Mouse (Mus musculus): ENCODE measurements around the gene Olfr231. TPM values are rescaled to one million over a fixed set of nuclear protein-coding genes. Genes with fewer than 3 reads are reported as not detected.

The Olfr231 gene
- not detected for total RNA-seq (2023)

GRCm38 (mm10) chr1:174121062-174121461 is at the start of gene Olfr231:
Gene Olfr231 (minus strand): TSS chr1:174121162.

DNA sequence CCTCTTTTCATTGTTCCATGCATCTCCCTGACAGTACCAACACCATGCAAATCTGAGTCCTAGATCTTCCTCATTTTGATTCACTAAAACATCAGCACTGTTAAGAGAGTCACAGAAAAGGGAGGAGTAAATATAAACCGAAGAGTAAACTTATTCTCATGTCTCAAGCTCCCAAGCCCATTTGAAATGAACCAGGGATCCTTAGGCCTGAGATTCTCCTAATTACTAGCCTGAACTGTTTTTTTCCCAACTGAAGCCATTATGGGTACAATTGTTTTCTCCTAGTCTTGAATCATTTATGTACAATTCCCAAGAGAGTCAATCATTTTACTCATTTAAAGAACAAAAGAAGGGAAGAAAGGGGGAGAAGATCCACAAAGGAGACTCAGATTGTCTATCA is 34.4 kb upstream of the Olfr231 start, which contains the start of gene Olfr420:
Olfr420 (plus strand) TSS at position 301 of the 400 bp plus-strand sequence.

GRCm38 (mm10) chr1:174131217-174131616 is 10.3 kb upstream of the Olfr231 start, which contains the start of gene Olfr424:
Gene Olfr424 (plus strand): TSS chr1:174131517.

DNA sequence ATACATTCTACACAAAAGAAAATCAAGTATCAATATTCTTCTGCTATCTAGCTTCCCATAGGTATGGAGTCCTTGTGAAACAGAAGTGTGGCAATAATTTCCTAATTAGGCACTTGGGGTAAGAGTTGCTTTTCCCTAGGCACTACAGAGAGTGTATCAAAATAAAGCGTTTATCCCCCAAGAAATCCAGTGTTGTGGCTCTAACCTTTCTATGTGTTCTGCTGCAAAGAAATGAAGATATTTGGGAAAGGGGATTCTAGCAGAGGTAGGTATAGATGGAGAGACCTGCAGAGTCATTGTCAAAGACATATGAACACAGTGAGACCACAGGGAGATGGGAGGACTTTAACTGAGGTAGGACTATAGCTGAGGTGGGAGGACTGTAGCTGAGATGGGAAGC is 24.4 kb downstream of the Olfr231 start, which contains the start of gene Olfr427:
Olfr427 (plus strand) TSS at position 301 of the 400 bp plus-strand sequence.

GRCm38 (mm10) chr1:174084031-174084430 is 36.9 kb downstream of the Olfr231 start, which contains the start of gene Olfr429:
Gene Olfr429 (plus strand): TSS chr1:174084331.

GRCm38 (mm10) chr1:174066305-174066704 is 54.7 kb downstream of the Olfr231 start, which contains the start of gene Olfr430:
Gene Olfr430 (plus strand): TSS chr1:174066605.

Other genes starting within 250 kb of the Olfr231 start
- gene Ifi211, start 208.1 kb downstream of the Olfr231 start, total RNA-seq (2023): 10 to 100 TPM; 16.9 to 21.0 TPM
- gene Mndal, start 178.7 kb downstream of the Olfr231 start, total RNA-seq (2023): 10 to 100 TPM; 46.7 to 63.9 TPM
- 10 to 100 TPM; 27.7 to 44.0 TPM for gene Ifi203, start 178.5 kb downstream of the Olfr231 start, total RNA-seq (2023)
- not detected for gene Ifi202b, start 138.4 kb downstream of the Olfr231 start, total RNA-seq (2023)
- 1 to 10 TPM; 5.3 to 5.8 TPM for gene Ifi205, start 89.4 kb downstream of the Olfr231 start, total RNA-seq (2023)
- gene Olfr433, start 80.5 kb downstream of the Olfr231 start, total RNA-seq (2023): not detected
- not detected for gene Olfr432, start 72.0 kb downstream of the Olfr231 start, total RNA-seq (2023)
- not detected for gene Olfr430, start 54.6 kb downstream of the Olfr231 start, total RNA-seq (2023)
- not detected for gene Olfr429, start 36.8 kb downstream of the Olfr231 start, total RNA-seq (2023)
- not detected for gene Olfr427, start 24.3 kb downstream of the Olfr231 start, total RNA-seq (2023)
- not detected for gene Olfr424, start 10.4 kb upstream of the Olfr231 start, total RNA-seq (2023)
- gene Olfr420, start 34.5 kb upstream of the Olfr231 start, total RNA-seq (2023): not detected
- gene Spta1, start 51.6 kb upstream of the Olfr231 start, total RNA-seq (2023): 10 to 100 TPM in 1 of 2 experiments, 1 to 10 TPM in 1; 3.8 to 12.3 TPM
- gene Olfr419, start 130.9 kb upstream of the Olfr231 start, total RNA-seq (2023): not detected
- gene Mptx1, start 209.4 kb upstream of the Olfr231 start, total RNA-seq (2023): not detected
- not detected for gene Olfr417, start 244.0 kb upstream of the Olfr231 start, total RNA-seq (2023)

All from neutrophil, adult 59 days (primary cell).